Mouse (Mus musculus): ENCODE data around the gene Cyp2t4. TPM values are rescaled to one million over a fixed set of nuclear protein-coding genes. Genes with fewer than 3 reads are reported as not detected.
A peak's percentile ranks its signal among the peaks of the same experiment; 100 is the strongest.

Cyp2t4 gene
- total and polyA plus RNA-seq, 3 experiments, result 0.28 TPM; not detected in 2

DNA sequence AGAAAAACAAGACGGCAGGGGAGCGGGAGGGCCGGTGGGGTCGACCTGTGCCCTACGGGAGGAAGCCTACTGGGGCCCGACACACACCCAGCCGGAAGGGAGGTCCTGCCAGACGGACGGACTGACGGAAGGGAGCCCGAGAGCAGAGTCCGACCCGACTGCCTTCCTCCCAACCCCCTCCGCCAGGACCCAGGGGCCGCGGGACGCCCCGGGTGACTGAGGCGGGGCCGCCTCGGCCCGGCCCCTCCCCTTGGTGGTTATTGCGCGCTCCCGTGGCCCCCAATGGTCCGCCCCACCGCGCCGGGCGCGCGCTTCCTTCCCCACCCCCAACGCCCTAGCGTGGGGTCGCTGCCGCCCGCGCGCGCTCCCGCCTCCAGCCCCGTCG lies 12.7 kb downstream of the Cyp2t4 start:
- peaks cover 0 to 3% of the 10 kb centered on the region in 2 experiments; a peak in 1 of 4 replicates for H3K36me3 ChIP-seq (ENCODE audit: control insufficient read depth in 1 of 2, insufficient read depth in 2 of 2, low read length in 2 of 2)
- peak; percentile 85 for DNase-seq (ENCODE audit: low read depth, low spot score)
- H3K4me1 ChIP-seq (ENCODE audit: control insufficient read depth in 1 of 2, insufficient read depth in 2 of 2, low read length in 2 of 2), result peaks cover 7 to 10% of the 10 kb centered on the region in 2 experiments; a peak in 3 of 4 replicates
- peak overlapping the region; percentile 84 for H3K27ac ChIP-seq (ENCODE audit: control insufficient read depth, low read depth, low read length)
- H3K9me3 ChIP-seq (replicated peaks; ENCODE audit: insufficient read depth, low read length), result no peaks in the 10 kb centered on the region
- peak overlapping the region; percentile 90 for H3K9ac ChIP-seq (ENCODE audit: control insufficient read depth, low read depth, low read length, poor library complexity, severe bottlenecking)
- H3K27me3 ChIP-seq (ENCODE audit: control insufficient read depth in 1 of 2, insufficient read depth in 2 of 2, low read length in 2 of 2), result no peaks in the 10 kb centered on the region
- peaks cover 11% of the 10 kb centered on the region for H3K79me2 ChIP-seq (ENCODE audit: control insufficient read depth, insufficient read depth, low read length, poor library complexity)
- TF ChIP-seq POLR2A (IDR thresholded peaks at IDR 0.05; ENCODE audit: control insufficient read depth in 1 of 2, insufficient read depth in 1 of 2, low read depth in 1 of 2, low read length in 2 of 2, poor library complexity in 1 of 2), result peak; percentile 8 to 31; a peak in 1 of 4 replicates
- TF ChIP-seq KAT2A (conservative IDR thresholded peaks at IDR 0.05; ENCODE audit: low read depth, low read length), result no peak
- peak; percentile 64; the same call in 1 of the 2 replicates for TF ChIP-seq MAZ (IDR thresholded peaks at IDR 0.05; ENCODE audit: low read depth, low read length)
- TF ChIP-seq TCF12 (IDR thresholded peaks at IDR 0.05; ENCODE audit: low read depth, low read length), result 0 out of 2 replicates have a peak, but pooled peaks have one; percentile 8
- TF ChIP-seq BHLHE40 (IDR thresholded peaks at IDR 0.05; ENCODE audit: borderline replicate concordance, low read depth, low read length), result no peak
- TF ChIP-seq USF1 (IDR thresholded peaks at IDR 0.05; ENCODE audit: low read depth, low read length), result no peak
- TF ChIP-seq HCFC1 (IDR thresholded peaks at IDR 0.05; ENCODE audit: low read depth, low read length), result peak; percentile 71
- TF ChIP-seq ELF1 (IDR thresholded peaks at IDR 0.05; ENCODE audit: low read depth, low read length), result 0 out of 2 replicates have a peak, but pooled peaks have one; percentile 4
- H3K4me3 ChIP-seq (ENCODE audit: control insufficient read depth in 1 of 2, insufficient read depth in 1 of 2, low read depth in 2 of 2, low read length in 2 of 2), result peak overlapping the region; percentile 90 to 94

GRCm38 (mm10) chr7:27166614-27167474 lies 13.3 kb downstream of the Cyp2t4 start, which contains the start of gene Egln2:
TSS of gene Egln2 (minus strand) at chr7:27166802.
- Histone ChIP-seq H3K27me3 (ENCODE audit: control insufficient read depth in 1 of 2, insufficient read depth in 2 of 2, low read length in 2 of 2) (no peaks in the 10 kb centered on the region), H3K36me3 (ENCODE audit: control insufficient read depth in 1 of 2, insufficient read depth in 2 of 2, low read length in 2 of 2) (peaks cover 0 to 3% of the 10 kb centered on the region in 2 experiments; a peak in 1 of 4 replicates), H3K27ac (ENCODE audit: control insufficient read depth, low read depth, low read length) (peak within 1 kb of the TSS; percentile 96), H3K4me3 (ENCODE audit: control insufficient read depth in 1 of 2, insufficient read depth in 1 of 2, low read depth in 2 of 2, low read length in 2 of 2) (peak within 1 kb of the TSS; percentile 90 to 94), H3K4me1 (ENCODE audit: control insufficient read depth in 1 of 2, insufficient read depth in 2 of 2, low read length in 2 of 2) (peaks cover 7 to 10% of the 10 kb centered on the region in 2 experiments; a peak in 3 of 4 replicates), H3K79me2 (ENCODE audit: control insufficient read depth, insufficient read depth, low read length, poor library complexity) (peaks cover 11% of the 10 kb centered on the region), H3K9me3 (replicated peaks; ENCODE audit: insufficient read depth, low read length) (no peaks in the 10 kb centered on the region), H3K9ac (ENCODE audit: control insufficient read depth, low read depth, low read length, poor library complexity, severe bottlenecking) (peak within 1 kb of the TSS; percentile 90)
- peak; percentile 96 for DNase-seq (ENCODE audit: low read depth, low spot score)
- TF ChIP-seq RCOR1 (IDR thresholded peaks at IDR 0.05; ENCODE audit: low read depth, low read length), result no peak
- TF ChIP-seq GABPA (IDR thresholded peaks at IDR 0.05; ENCODE audit: low read depth, low read length), result no peak
- no peak for TF ChIP-seq CHD1 (IDR thresholded peaks at IDR 0.05; ENCODE audit: low read depth, low read length)
- no peak for TF ChIP-seq CTCF (IDR thresholded peaks at IDR 0.05 in 2 of 3, conservative IDR thresholded peaks at IDR 0.05 in 1 of 3; ENCODE audit: control insufficient read depth in 1 of 3, insufficient read depth in 1 of 3, low read depth in 2 of 3, low read length in 3 of 3, poor library complexity in 1 of 3, severe bottlenecking in 1 of 3)
- TF ChIP-seq MAFK (IDR thresholded peaks at IDR 0.05; ENCODE audit: borderline replicate concordance, low read depth, low read length), result no peak
- peak; percentile 90 for TF ChIP-seq TBP (IDR thresholded peaks at IDR 0.05; ENCODE audit: low read depth, low read length)
- TF ChIP-seq POLR2AphosphoS5 (IDR thresholded peaks at IDR 0.05; ENCODE audit: borderline replicate concordance, low read depth, low read length), result no peak
- peak; percentile 74; the same call in 1 of the 2 replicates for TF ChIP-seq MYB (IDR thresholded peaks at IDR 0.05; ENCODE audit: low read depth, low read length)
- TF ChIP-seq UBTF (IDR thresholded peaks at IDR 0.05; ENCODE audit: borderline replicate concordance, insufficient read depth, low read depth, low read length), result no peak
- TF ChIP-seq USF2 (IDR thresholded peaks at IDR 0.05; ENCODE audit: borderline replicate concordance in 1 of 2, insufficient read depth in 1 of 2, low read depth in 1 of 2, low read length in 2 of 2), result peak in 1 of 2 experiments; percentile 70; a peak in 2 of 4 replicates
- no peak for TF ChIP-seq RAD21 (IDR thresholded peaks at IDR 0.05; ENCODE audit: low read depth, low read length)
- peak; percentile 74 to 87 for TF ChIP-seq POLR2A (IDR thresholded peaks at IDR 0.05; ENCODE audit: control insufficient read depth in 1 of 2, insufficient read depth in 1 of 2, low read depth in 1 of 2, low read length in 2 of 2, poor library complexity in 1 of 2)
- peak; percentile 91 for TF ChIP-seq BHLHE40 (IDR thresholded peaks at IDR 0.05; ENCODE audit: borderline replicate concordance, low read depth, low read length)
- no peak for TF ChIP-seq TCF12 (IDR thresholded peaks at IDR 0.05; ENCODE audit: low read depth, low read length)
- no peak for TF ChIP-seq TAL1 (IDR thresholded peaks at IDR 0.05; ENCODE audit: low read length)
- TF ChIP-seq SIN3A (IDR thresholded peaks at IDR 0.05; ENCODE audit: low read length), result peak; percentile 90
- TF ChIP-seq MXI1 (IDR thresholded peaks at IDR 0.05; ENCODE audit: low read depth, low read length), result peak; percentile 91
- no peak; the same call in 1 of the 2 replicates for TF ChIP-seq MYC (IDR thresholded peaks at IDR 0.05; ENCODE audit: low read depth, low read length)
- no peak; the same call in 1 of the 2 replicates for TF ChIP-seq CHD2 (IDR thresholded peaks at IDR 0.05; ENCODE audit: low read length)
- no peak for TF ChIP-seq JUND (IDR thresholded peaks at IDR 0.05; ENCODE audit: low read depth, low read length)
- TF ChIP-seq MAX (IDR thresholded peaks at IDR 0.05; ENCODE audit: low read length), result peak; percentile 85
- TF ChIP-seq HCFC1 (IDR thresholded peaks at IDR 0.05; ENCODE audit: low read depth, low read length), result peak; percentile 59
- TF ChIP-seq USF1 (IDR thresholded peaks at IDR 0.05; ENCODE audit: low read depth, low read length), result peak; percentile 94
- TF ChIP-seq MEF2A (IDR thresholded peaks at IDR 0.05; ENCODE audit: extremely low read depth, insufficient replicate concordance, low read depth, low read length, poor library complexity, severe bottlenecking), result no peak
- no peak; the same call in none of the 2 replicates for TF ChIP-seq MAZ (IDR thresholded peaks at IDR 0.05; ENCODE audit: low read depth, low read length)
